Mouse (Mus musculus): ENCODE data around the gene Olfr1286. TPM values are rescaled to one million over a fixed set of nuclear protein-coding genes. Genes with fewer than 3 reads are reported as not detected.

Olfr1286 gene
- polyA plus RNA-seq (2016; fragmentation: Nextera tagmentation; extraction: Ambion mirVana): not detected in 2 replicates

GRCm38 (mm10) chr2:111422931-111423330, at the start of gene Olfr1286:
Gene Olfr1286, minus strand, starts transcription at chr2:111423115.
- WGBS: 84% methylated on average over 1 of the region's 1 CpGs

GRCm38 (mm10) chr2:111448842-111449241, 25.9 kb upstream of the Olfr1286 start, which contains the start of gene Olfr1287:
Gene Olfr1287, plus strand, starts transcription at chr2:111449142.
- DNase-seq (ENCODE audit: low spot score): no peak
- Histone ChIP-seq H3K27ac (replicated peaks) (no peak within 1 kb of the TSS), H3K36me3 (no peaks in the 10 kb centered on the region), H3K9me3 (replicated peaks) (no peaks in the 10 kb centered on the region; the same call in 1 of the 2 replicates), H3K27me3 (ENCODE audit: low read depth, poor library complexity, severe bottlenecking) (no peaks in the 10 kb centered on the region), H3K4me3 (no peak within 1 kb of the TSS), H3K4me1 (no peaks in the 10 kb centered on the region)
- 71% methylated on average over 1 of the region's 1 CpGs for WGBS

More at GRCm38 (mm10) chr2:111422931-111423330, at the start of gene Olfr1286:
- H3K27ac ChIP-seq (replicated peaks): no peak within 1 kb of the TSS
- H3K9me3 ChIP-seq (replicated peaks): no peaks in the 10 kb centered on the region
- H3K36me3 ChIP-seq: no peaks in the 10 kb centered on the region
- H3K27me3 ChIP-seq (ENCODE audit: low read depth, poor library complexity, severe bottlenecking): no peaks in the 10 kb centered on the region
- no peaks in the 10 kb centered on the region for H3K4me1 ChIP-seq
- no peak for DNase-seq (ENCODE audit: low spot score)
- H3K4me3 ChIP-seq: no peak within 1 kb of the TSS

- Histone ChIP-seq H3K4me3 (no peak within 1 kb of the TSS), H3K27ac (replicated peaks) (no peak within 1 kb of the TSS), H3K27me3 (ENCODE audit: low read depth, poor library complexity, severe bottlenecking) (no peaks in the 10 kb centered on the region), H3K4me1 (no peaks in the 10 kb centered on the region), H3K36me3 (no peaks in the 10 kb centered on the region), H3K9me3 (replicated peaks) (no peaks in the 10 kb centered on the region)
- WGBS: 83% methylated on average over 1 of the region's 1 CpGs
- no peak for DNase-seq (ENCODE audit: low spot score)
Observed at GRCm38 (mm10) chr2:111375222-111375621, 47.7 kb downstream of the Olfr1286 start, which contains the start of gene Olfr1284. Gene Olfr1284, plus strand, starts transcription at chr2:111375522.

Other genes starting within 250 kb of the Olfr1286 start
- not detected in 2 replicates for gene 4930430A15Rik, start 193.5 kb downstream of the Olfr1286 start, polyA plus RNA-seq (2016; fragmentation: Nextera tagmentation; extraction: Ambion mirVana)
- gene Olfr1275, start 187.8 kb downstream of the Olfr1286 start, polyA plus RNA-seq (2016; fragmentation: Nextera tagmentation; extraction: Ambion mirVana): not detected in 2 replicates
- gene Olfr1276, start 168.6 kb downstream of the Olfr1286 start, polyA plus RNA-seq (2016; fragmentation: Nextera tagmentation; extraction: Ambion mirVana): not detected in 2 replicates
- gene Olfr1277, start 149.0 kb downstream of the Olfr1286 start, polyA plus RNA-seq (2016; fragmentation: Nextera tagmentation; extraction: Ambion mirVana): not detected in 2 replicates
- not detected in 2 replicates for gene Olfr1278, start 133.0 kb downstream of the Olfr1286 start, polyA plus RNA-seq (2016; fragmentation: Nextera tagmentation; extraction: Ambion mirVana)
- gene Olfr1279, start 122.5 kb downstream of the Olfr1286 start, polyA plus RNA-seq (2016; fragmentation: Nextera tagmentation; extraction: Ambion mirVana): not detected in 2 replicates
- gene Olfr1280, start 109.1 kb downstream of the Olfr1286 start, polyA plus RNA-seq (2016; fragmentation: Nextera tagmentation; extraction: Ambion mirVana): not detected in 2 replicates
- gene Olfr1281, start 96.6 kb downstream of the Olfr1286 start, polyA plus RNA-seq (2016; fragmentation: Nextera tagmentation; extraction: Ambion mirVana): not detected in 2 replicates
- not detected in 2 replicates for gene Olfr1282, start 87.0 kb downstream of the Olfr1286 start, polyA plus RNA-seq (2016; fragmentation: Nextera tagmentation; extraction: Ambion mirVana)
- gene Olfr1283, start 56.3 kb downstream of the Olfr1286 start, polyA plus RNA-seq (2016; fragmentation: Nextera tagmentation; extraction: Ambion mirVana): not detected in 2 replicates
- not detected in 2 replicates for gene Olfr1284, start 47.6 kb downstream of the Olfr1286 start, polyA plus RNA-seq (2016; fragmentation: Nextera tagmentation; extraction: Ambion mirVana)
- not detected in 2 replicates for gene Olfr1287, start 26.0 kb upstream of the Olfr1286 start, polyA plus RNA-seq (2016; fragmentation: Nextera tagmentation; extraction: Ambion mirVana)
- gene Olfr1288, start 51.0 kb upstream of the Olfr1286 start, polyA plus RNA-seq (2016; fragmentation: Nextera tagmentation; extraction: Ambion mirVana): not detected in 2 replicates
- not detected in 2 replicates for gene Olfr1289, start 57.7 kb upstream of the Olfr1286 start, polyA plus RNA-seq (2016; fragmentation: Nextera tagmentation; extraction: Ambion mirVana)
- gene Olfr1290, start 70.7 kb upstream of the Olfr1286 start, polyA plus RNA-seq (2016; fragmentation: Nextera tagmentation; extraction: Ambion mirVana): not detected in 2 replicates
- gene Olfr1291-ps1, start 74.1 kb upstream of the Olfr1286 start, polyA plus RNA-seq (2016; fragmentation: Nextera tagmentation; extraction: Ambion mirVana): not detected in 2 replicates
- gene Olfr1293-ps, start 102.1 kb upstream of the Olfr1286 start, polyA plus RNA-seq (2016; fragmentation: Nextera tagmentation; extraction: Ambion mirVana): not detected in 2 replicates
- not detected in 2 replicates for gene Olfr1294, start 117.2 kb upstream of the Olfr1286 start, polyA plus RNA-seq (2016; fragmentation: Nextera tagmentation; extraction: Ambion mirVana)
- not detected in 2 replicates for gene Olfr1295, start 146.6 kb upstream of the Olfr1286 start, polyA plus RNA-seq (2016; fragmentation: Nextera tagmentation; extraction: Ambion mirVana)
- not detected in 2 replicates for gene Olfr1297, start 203.4 kb upstream of the Olfr1286 start, polyA plus RNA-seq (2016; fragmentation: Nextera tagmentation; extraction: Ambion mirVana)
- not detected in 2 replicates for gene Olfr1298, start 226.1 kb upstream of the Olfr1286 start, polyA plus RNA-seq (2016; fragmentation: Nextera tagmentation; extraction: Ambion mirVana)
- not detected in 2 replicates for gene Olfr1299, start 238.3 kb upstream of the Olfr1286 start, polyA plus RNA-seq (2016; fragmentation: Nextera tagmentation; extraction: Ambion mirVana)